Mouse (Mus musculus) liver, embryonic 14.5 days (tissue): Measurements from ENCODE around the gene Phka1.

Source experiments
- CTCF ChIP-seq: IDR thresholded peaks from 2 replicates; pipeline ENCODE4 v1.5.1; 2016; ENCODE audit warnings: antibody characterized with exemption, low read depth, control low read depth
- EP300 ChIP-seq: IDR thresholded peaks from 2 replicates; pipeline ENCODE4 v1.6.1; 2016; ENCODE audit warnings: antibody characterized with exemption, low read depth

- no peak for TF ChIP-seq CTCF
- TF ChIP-seq EP300: no peak
These were observed 1.1 kb upstream of the Phka1 start for GRCm38 (mm10) chrX:102645146-102645545.
